Mouse (Mus musculus): ENCODE data around the gene Xpc.

DNA sequence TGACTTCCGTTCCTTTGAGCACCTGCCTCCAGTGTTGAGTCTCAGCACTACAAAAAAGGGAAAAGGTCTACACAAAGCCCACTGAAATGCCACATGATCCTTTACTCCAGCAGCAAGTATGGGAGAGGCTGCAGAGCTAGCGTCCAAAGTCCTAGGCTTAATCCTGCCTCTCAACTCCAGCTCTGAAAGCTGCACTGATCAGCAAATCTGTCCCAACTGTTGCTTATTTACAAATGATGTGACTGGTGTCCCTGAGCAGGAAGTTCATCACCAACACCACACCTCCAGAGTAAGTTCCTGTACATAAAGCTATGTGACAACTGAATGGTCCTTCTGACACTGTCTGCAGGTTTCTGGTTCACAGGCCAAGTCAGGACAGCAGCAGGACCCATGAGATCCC, 49.9 kb downstream of the Xpc start:
- TF ChIP-seq CTCF (IDR thresholded peaks at IDR 0.05; ENCODE audit: extremely low read depth, insufficient read length, insufficient replicate concordance, low read depth, low read length), result no peak
- TF ChIP-seq POLR2A (IDR thresholded peaks at IDR 0.05; ENCODE audit: low read depth, low read length), result no peak

Data from small intestine, adult 2 months (tissue).